Mouse (Mus musculus) lung, embryonic 15.5 days (tissue): ENCODE data around the gene Mroh8. TPM values are rescaled to one million over a fixed set of nuclear protein-coding genes. Genes with fewer than 3 reads are reported as not detected.
A peak's percentile ranks its signal among the peaks of the same experiment; 100 is the strongest.
"Not testable (repeated sequence)": the region's sequence is repeated elsewhere in the genome, so short reads cannot be mapped to it uniquely, and the experiment has no call there.

Source experiments
- ATAC-seq: fragments of 200-750 bp; cut with Nextera tagmentation; 2 replicates; pipeline ENCODE4 v1.8.0; 2017; ENCODE audit warnings: moderate number of reproducible peaks, borderline replicate concordance; ENCODE audit not compliant: low FRiP score, low TSS enrichment; ENCODE audit errors: extremely low read depth
- H3K27ac ChIP-seq: fragments of 300-500 bp; sonication (generic); 2 replicates; pipeline ENCODE4 v1.5.1; 2015; ENCODE audit warnings: moderate library complexity, mild to moderate bottlenecking, inconsistent platforms
- H3K27me3 ChIP-seq: fragments of 300-500 bp; sonication (generic); 2 replicates; pipeline ENCODE4 v1.6.1; 2015; ENCODE audit warnings: inconsistent platforms
- H3K36me3 ChIP-seq: fragments of 300-500 bp; sonication (generic); 2 replicates; pipeline ENCODE4 v1.6.1; 2015; ENCODE audit warnings: inconsistent platforms
- H3K4me1 ChIP-seq: fragments of 300-500 bp; sonication (generic); 2 replicates; pipeline ENCODE4 v1.6.1; 2015; ENCODE audit warnings: inconsistent platforms
- H3K4me2 ChIP-seq: fragments of 300-500 bp; sonication (generic); 2 replicates; pipeline ENCODE4 v1.6.1; 2015; ENCODE audit warnings: inconsistent platforms, mild to moderate bottlenecking, moderate library complexity
- H3K4me3 ChIP-seq: fragments of 300-500 bp; sonication (generic); 2 replicates; pipeline ENCODE4 v1.5.1; 2015; ENCODE audit warnings: mild to moderate bottlenecking, inconsistent platforms
- H3K9ac ChIP-seq: fragments of 300-500 bp; sonication (generic); 2 replicates; pipeline ENCODE4 v1.6.1; 2015; ENCODE audit warnings: inconsistent platforms
- H3K9me3 ChIP-seq: fragments of 300-500 bp; sonication (generic); 2 replicates; pipeline ENCODE4 v1.6.1; 2016; ENCODE audit warnings: inconsistent platforms
- WGBS: fragments of 180-500 bp; shearing (Covaris S2); methylation state at CpG from one replicate; pipeline ENCODE4 v1.1.7; 2015; 5-methylcytosine and 5-hydroxymethylcytosine counted together
- polyA plus RNA-seq: library from polyadenylated mRNA; unstranded; fragments of >200 nt; fragmentation: Nextera tagmentation; extraction: Ambion mirVana; gene quantifications from 2 replicates; pipeline ENCODE4 v1.2.1, GENCODE M21; 2015

The Mroh8 gene
- polyA plus RNA-seq, 1 experiment from 2014 or later: 0.80 TPM

DNA sequence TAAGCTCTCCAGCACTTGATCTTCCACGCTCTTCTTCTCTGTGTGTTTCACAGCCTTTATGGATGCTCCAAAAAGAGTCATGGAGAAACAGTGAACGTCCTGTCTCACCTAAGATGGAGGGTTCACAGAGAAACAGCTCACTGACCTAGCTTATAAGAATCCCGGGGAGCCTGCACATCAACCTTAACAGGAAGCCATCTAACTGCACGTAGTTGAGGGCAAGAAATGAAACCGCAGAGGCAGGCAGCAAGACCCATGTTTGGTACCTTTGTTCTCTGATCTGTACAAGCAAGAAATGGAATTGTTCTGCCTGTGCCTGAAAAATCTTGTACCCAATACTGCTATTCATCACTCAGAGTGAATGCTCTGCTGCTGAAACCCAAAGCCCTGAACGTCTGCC lies 59.2 kb downstream of the Mroh8 start:
- H3K36me3 ChIP-seq: no peaks in the 10 kb centered on the region
- no peak for ATAC-seq
- no peaks in the 10 kb centered on the region for H3K9me3 ChIP-seq
- H3K9ac ChIP-seq: no peak overlapping the region
- no peak overlapping the region for H3K4me3 ChIP-seq
- no peaks in the 10 kb centered on the region for H3K27me3 ChIP-seq
- 75% methylated on average over 6 of the region's 6 CpGs for WGBS
- H3K27ac ChIP-seq: no peak overlapping the region
- H3K4me1 ChIP-seq: no peaks in the 10 kb centered on the region
- no peak overlapping the region for H3K4me2 ChIP-seq

DNA sequence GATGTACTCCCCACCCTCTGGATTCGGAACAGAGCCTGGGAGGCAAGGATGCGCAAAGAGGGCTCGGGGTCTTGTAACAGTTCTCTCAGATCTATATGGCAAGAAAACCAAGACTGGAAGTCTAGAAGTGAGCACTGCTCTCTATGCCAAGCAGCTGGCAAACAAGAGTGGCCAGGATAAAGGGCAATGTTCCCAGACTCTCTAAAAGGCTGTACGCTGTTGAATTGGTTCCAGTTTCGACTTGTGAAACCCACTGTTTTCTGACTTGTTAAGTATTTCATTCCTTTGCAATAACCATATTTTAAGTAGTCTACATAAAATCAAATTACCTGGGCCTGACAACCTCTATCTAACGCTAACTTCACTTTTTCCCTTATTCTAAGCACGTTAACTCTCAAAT lies 67.6 kb downstream of the Mroh8 start:
- ATAC-seq: no peak
- H3K27me3 ChIP-seq: no peaks in the 10 kb centered on the region
- H3K4me1 ChIP-seq: no peaks in the 10 kb centered on the region
- H3K4me2 ChIP-seq: no peak overlapping the region
- H3K9me3 ChIP-seq: no peaks in the 10 kb centered on the region
- H3K36me3 ChIP-seq: no peaks in the 10 kb centered on the region
- no peak overlapping the region for H3K4me3 ChIP-seq
- WGBS: 93% methylated on average over 7 of the region's 7 CpGs
- H3K9ac ChIP-seq: no peak overlapping the region
- H3K27ac ChIP-seq: no peak overlapping the region

DNA sequence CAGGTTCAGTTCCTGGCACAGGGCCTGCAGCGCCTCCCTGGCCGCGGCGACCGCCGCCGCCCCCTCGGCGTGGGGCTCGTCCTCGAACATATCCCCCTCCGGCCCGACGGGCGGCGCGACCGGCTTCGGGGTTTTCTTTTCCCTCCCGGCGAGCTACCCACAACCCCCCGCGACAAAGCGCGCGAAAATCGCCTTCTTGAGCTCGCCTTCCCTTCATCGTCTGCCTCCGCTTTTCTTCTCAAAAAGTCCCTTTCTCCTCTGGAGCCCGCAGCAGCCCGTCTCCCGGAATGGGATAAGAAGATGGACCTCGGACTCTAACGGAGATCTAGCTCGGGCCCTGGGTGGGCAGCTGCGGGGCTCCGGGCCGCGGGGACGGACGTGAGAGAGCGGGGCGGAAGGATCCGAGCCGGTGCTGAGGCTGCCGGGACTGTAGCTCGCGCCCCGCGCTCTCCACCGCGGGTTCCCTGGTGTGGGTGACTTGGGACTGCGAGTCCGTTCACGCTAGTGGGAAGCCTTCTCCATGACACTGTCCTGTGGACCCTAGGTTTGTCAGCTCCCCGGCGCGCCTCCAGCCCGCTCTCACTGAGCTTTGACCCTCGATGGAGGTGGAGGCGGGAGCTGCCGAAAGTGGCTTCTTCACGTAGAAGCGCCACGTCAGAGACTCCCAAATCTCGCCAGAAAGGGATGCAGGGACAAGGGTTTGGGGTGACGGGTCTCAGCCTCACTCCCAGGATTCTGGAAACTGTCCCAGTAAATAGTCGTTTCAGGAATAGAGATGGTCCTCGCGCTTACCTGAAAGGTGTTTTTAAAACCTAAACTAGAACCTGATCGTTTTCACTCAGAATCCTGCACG lies 74.8 kb downstream of the Mroh8 start, which contains the start of gene Rbl1:
Gene Rbl1 (minus strand): TSS at position 169 of the 853 bp plus-strand sequence.
- under 1% methylated on average over 72 of the region's 73 CpGs for WGBS
- Histone ChIP-seq H3K4me3 (peak within 1 kb of the TSS; percentile 67), H3K9ac (peak within 1 kb of the TSS; percentile 89), H3K27ac (peak within 1 kb of the TSS; percentile 98), H3K4me1 (peaks cover 19% of the 10 kb centered on the region), H3K9me3 (no peaks in the 10 kb centered on the region), H3K4me2 (peak within 1 kb of the TSS; percentile 79), H3K27me3 (no peaks in the 10 kb centered on the region), H3K36me3 (0 out of 2 replicates have a peak, but pooled peaks cover 4% of the 10 kb centered on the region)
- peak; percentile 89 for ATAC-seq

DNA sequence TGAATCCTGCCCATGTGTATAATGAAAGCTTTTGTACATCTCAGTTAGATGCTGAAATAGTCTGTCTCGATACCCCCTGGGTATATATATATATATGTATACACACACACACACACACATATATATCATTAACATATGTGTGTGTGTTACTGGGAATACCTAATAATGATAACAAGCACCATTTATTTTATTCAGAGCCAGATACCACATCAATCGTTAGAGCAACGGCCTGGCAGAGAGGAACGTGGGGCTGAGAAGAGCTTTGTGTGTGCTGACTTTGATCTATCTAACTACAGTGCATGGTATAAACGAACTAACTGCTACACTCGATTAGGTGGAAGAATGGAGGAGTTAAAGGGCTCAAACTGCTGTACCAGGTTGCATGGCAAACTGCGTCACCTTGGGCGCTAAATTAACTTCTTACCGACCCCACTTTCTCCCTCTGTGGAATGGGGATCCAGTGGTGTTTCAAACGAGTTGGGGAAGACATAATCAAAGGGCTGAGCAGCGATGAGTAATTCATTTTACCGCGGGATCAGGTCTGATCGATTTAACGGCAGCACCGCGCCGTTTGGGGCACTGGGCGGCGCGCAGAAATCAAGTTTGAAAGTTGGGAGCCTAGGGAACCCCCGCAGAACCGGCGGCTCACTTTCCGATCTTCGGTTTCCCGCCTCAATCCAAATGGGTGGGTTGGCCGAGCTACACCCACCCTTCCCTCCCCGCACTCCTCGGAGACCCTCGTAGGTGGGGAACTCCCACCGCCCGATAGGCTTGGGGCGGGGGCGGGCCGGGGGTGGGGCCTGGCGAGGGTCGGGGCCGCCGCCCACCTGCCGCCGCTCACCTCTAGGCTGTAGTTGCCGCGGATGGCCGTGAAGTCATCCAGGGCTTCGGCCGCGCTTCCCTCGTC lies 75.6 kb downstream of the Mroh8 start:
- Histone ChIP-seq H3K4me1 (peaks cover 19% of the 10 kb centered on the region), H3K4me2 (peak overlapping the region; percentile 79), H3K27ac (peak overlapping the region; percentile 98), H3K9me3 (no peaks in the 10 kb centered on the region), H3K36me3 (peaks cover 11% of the 10 kb centered on the region), H3K9ac (peak overlapping the region; percentile 89), H3K4me3 (peak overlapping the region; percentile 67), H3K27me3 (no peaks in the 10 kb centered on the region)
- WGBS: 1% methylated on average over 49 of the region's 49 CpGs
- ATAC-seq: peak; percentile 90

DNA sequence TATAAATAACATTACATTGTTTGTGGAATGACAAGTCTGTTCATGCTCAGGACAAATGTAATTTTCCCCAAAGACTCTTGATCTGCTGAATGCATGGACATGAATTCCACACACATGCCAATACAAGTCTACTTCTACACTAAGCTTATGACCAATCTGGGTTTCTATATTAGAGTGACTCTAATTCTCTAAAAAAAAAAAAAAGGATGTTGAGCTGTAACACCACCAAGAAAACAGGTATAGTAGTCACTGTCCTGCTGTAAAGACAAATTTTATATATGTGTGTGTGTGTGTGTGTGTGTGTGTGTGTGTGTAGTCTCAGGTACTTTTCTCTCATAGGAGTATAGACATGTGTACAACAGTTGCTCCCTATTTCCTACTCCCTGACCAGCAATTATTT lies 76.3 kb downstream of the Mroh8 start:
- Histone ChIP-seq H3K9ac (peak overlapping the region; percentile 89; the same call in 1 of the 2 replicates), H3K4me2 (peak overlapping the region; percentile 79), H3K27ac (no peak overlapping the region), H3K27me3 (no peaks in the 10 kb centered on the region), H3K4me3 (peak overlapping the region; percentile 67), H3K36me3 (peaks cover 15% of the 10 kb centered on the region), H3K9me3 (no peaks in the 10 kb centered on the region), H3K4me1 (peaks cover 19% of the 10 kb centered on the region)
- no peak for ATAC-seq

DNA sequence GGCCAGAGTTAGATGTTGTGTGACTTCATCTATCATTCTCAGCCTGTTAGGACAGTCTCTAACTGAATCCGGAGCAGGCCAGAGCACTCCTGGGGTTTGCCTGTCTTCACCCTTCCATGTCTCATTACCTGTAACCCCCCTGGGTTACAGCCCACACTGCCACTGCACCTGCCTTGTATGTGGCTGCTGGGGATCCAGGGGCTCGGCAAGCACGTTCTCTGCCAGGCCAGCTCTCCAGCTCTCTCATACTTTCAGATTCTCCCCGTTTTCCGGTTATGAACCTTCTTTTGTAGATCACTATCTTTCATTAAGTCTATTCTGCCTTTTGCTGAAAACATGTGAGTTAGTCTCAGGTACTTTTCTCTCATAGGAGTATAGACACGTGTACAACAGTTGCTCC lies 77.0 kb downstream of the Mroh8 start:
- H3K36me3 ChIP-seq: peaks cover 19% of the 10 kb centered on the region
- H3K27me3 ChIP-seq: no peaks in the 10 kb centered on the region
- H3K4me3 ChIP-seq: no peak overlapping the region
- no peak overlapping the region for H3K27ac ChIP-seq
- peak overlapping the region; percentile 34; the same call in 1 of the 2 replicates for H3K9ac ChIP-seq
- ATAC-seq: no peak
- H3K4me1 ChIP-seq: peaks cover 19% of the 10 kb centered on the region
- H3K9me3 ChIP-seq: no peaks in the 10 kb centered on the region
- H3K4me2 ChIP-seq: no peak overlapping the region
- 73% methylated on average over 6 of the region's 6 CpGs for WGBS

DNA sequence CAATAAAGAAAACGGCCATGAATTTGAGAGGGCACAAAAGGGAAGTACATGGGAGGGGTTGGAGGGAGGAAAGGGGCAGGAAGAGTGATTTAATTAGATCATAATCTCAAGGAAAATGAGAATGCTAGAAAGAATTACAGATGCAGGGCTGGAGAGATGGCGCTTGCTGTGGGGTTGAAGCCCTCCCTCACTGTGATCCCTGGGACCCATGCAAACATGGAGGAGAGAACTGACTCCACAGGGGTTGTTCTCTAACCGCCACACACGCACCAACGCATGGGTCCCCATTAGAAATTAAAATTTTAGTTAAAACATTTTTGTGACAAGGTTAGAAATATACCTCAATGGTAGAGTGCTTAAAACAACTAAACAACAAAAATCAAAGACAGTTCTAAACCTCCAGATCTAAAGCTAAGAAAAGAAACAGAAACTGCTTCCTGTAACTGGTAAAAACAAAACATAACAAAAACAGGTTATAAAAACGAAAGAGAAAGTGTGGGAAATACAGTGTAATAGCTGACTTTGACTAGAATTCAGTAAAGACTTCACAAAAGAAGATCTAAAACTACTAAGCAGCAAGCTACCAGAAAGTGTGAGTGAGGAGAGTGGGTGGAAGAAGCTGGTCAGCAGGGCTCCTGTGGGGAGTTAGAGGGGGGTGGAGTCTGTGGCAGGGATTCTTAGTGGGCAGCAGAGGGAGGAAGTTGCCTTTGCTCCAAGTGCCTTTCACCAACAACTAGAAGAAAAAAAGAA lies 78.1 kb downstream of the Mroh8 start:
- Histone ChIP-seq H3K4me1 (peaks cover 19% of the 10 kb centered on the region), H3K4me2 (no peak overlapping the region), H3K27me3 (no peaks in the 10 kb centered on the region), H3K9me3 (no peaks in the 10 kb centered on the region), H3K36me3 (peaks cover 30% of the 10 kb centered on the region), H3K9ac (no peak overlapping the region), H3K4me3 (no peak overlapping the region), H3K27ac (0 out of 2 replicates have a peak overlapping the region, but pooled peaks have one; percentile 38)
- ATAC-seq: no peak
- WGBS: 84% methylated on average over 6 of the region's 6 CpGs

DNA sequence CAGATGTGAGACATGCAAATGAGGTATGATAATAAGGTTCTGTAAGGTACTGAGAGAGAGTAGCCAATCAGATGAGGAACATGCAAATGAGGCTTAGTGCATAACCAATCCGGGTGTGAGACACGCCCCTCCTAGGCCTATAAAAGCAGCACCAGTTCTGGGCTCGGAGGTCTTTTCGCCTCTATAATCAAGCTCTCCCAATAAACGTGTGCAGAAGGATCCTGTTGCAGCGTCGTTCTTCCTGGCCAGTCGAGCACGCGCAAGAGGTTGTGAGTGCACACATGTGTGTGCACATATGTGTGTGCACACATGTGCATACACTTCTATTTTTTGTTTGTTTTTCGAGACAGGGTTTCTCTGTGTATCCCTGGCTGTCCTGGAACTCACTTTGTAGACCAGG lies 80.9 kb downstream of the Mroh8 start:
- not testable (repeated sequence) for H3K9ac ChIP-seq, ATAC-seq, H3K4me3 ChIP-seq, H3K27me3 ChIP-seq, H3K27ac ChIP-seq, H3K9me3 ChIP-seq, H3K4me2 ChIP-seq
- Histone ChIP-seq H3K36me3 (peaks cover 55% of the 10 kb centered on the region), H3K4me1 (peaks cover 12% of the 10 kb centered on the region)
- WGBS: 98% methylated on average over 11 of the region's 11 CpGs

DNA sequence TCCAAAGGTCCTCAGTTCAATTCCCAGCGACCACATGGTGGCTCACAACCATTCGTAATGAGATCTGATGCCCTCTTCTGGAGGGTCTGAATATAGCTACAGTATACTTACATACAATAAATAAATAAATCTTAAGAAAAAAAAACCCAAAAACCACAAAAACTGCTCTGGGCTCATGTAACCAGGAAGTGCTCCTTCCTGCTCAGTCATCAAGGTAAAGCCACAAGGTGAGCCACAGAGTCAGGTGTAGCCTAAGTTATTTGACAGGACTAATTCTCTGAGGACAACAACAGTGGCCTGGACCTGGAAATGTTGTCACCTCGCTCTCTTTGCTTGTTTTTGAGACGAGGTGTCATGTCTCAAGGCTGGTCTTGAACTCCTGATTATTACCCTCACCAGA lies 88.7 kb downstream of the Mroh8 start:
- Histone ChIP-seq H3K27ac (no peak overlapping the region), H3K4me3 (no peak overlapping the region), H3K36me3 (peaks cover 91% of the 10 kb centered on the region), H3K27me3 (no peaks in the 10 kb centered on the region), H3K9me3 (no peaks in the 10 kb centered on the region), H3K9ac (no peak overlapping the region), H3K4me1 (no peaks in the 10 kb centered on the region), H3K4me2 (no peak overlapping the region)
- 90% methylated on average over 4 of the region's 4 CpGs for WGBS
- no peak for ATAC-seq

DNA sequence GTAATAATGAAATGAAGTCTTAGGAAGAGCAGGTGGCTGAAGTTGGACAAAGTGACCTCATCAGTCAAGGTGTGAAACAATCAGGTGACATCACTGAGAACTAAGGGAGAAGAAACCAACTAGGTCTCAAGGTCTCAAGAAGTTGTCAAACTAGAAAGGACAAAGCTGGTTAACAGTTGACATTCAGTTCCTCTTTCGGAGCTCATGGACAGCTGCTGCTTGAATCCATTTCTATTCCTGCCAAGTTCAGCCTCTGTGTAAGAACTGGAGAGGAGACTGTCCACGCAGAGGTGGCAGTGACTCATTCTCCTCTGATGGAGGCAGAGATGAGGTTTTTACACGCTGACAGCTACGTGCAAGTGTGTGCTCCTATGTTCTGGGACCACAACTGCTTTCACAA lies 92.1 kb downstream of the Mroh8 start:
- Histone ChIP-seq H3K9ac (no peak overlapping the region), H3K4me3 (no peak overlapping the region), H3K27ac (no peak overlapping the region), H3K36me3 (peaks cover 84% of the 10 kb centered on the region), H3K4me2 (no peak overlapping the region), H3K27me3 (no peaks in the 10 kb centered on the region), H3K9me3 (no peaks in the 10 kb centered on the region), H3K4me1 (no peaks in the 10 kb centered on the region)
- 91% methylated on average over 4 of the region's 4 CpGs for WGBS
- no peak for ATAC-seq

DNA sequence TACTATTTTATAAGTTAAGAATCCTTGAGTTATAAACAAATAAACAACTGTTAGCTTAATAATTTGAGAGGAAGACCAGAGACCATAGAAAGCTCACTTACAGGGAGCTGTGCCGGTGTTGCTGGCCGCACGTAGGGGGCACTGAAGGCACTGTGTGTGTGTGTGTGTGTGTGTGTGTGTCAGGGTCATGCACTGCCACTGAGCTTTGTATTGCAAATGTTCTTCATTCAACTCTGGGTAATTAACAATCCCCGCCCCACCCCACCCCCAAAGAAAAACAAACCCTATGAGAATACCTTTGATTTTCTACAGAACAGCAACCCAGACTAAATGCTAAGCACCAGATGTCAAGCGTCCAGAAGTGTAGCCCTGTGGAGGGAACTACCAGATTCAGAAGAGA lies 92.8 kb downstream of the Mroh8 start:
- Histone ChIP-seq H3K27me3 (no peaks in the 10 kb centered on the region), H3K4me1 (no peaks in the 10 kb centered on the region), H3K27ac (no peak overlapping the region), H3K4me2 (no peak overlapping the region), H3K36me3 (peaks cover 78% of the 10 kb centered on the region), H3K9ac (no peak overlapping the region), H3K9me3 (no peaks in the 10 kb centered on the region), H3K4me3 (no peak overlapping the region)
- ATAC-seq: no peak
- 71% methylated on average over 5 of the region's 5 CpGs for WGBS
